Mouse (Mus musculus): ENCODE data around the gene Angptl6.

- TF ChIP-seq CTCF (IDR thresholded peaks at IDR 0.05; ENCODE audit: low read depth, low read length) (no peak), POLR2A (IDR thresholded peaks at IDR 0.05; ENCODE audit: extremely low read depth, insufficient read depth, low read length) (no peak)
Measured at GRCm38 (mm10) chr9:20895382-20895781, 15.9 kb upstream of the Angptl6 start.
